Mouse (Mus musculus): ENCODE results near the gene Mlph. TPM values are rescaled to one million over a fixed set of nuclear protein-coding genes. Genes with fewer than 3 reads are reported as not detected.

Mlph gene
- total and polyA plus RNA-seq, 2 experiments from 2014 or later = 0.04 to 0.12 TPM

DNA sequence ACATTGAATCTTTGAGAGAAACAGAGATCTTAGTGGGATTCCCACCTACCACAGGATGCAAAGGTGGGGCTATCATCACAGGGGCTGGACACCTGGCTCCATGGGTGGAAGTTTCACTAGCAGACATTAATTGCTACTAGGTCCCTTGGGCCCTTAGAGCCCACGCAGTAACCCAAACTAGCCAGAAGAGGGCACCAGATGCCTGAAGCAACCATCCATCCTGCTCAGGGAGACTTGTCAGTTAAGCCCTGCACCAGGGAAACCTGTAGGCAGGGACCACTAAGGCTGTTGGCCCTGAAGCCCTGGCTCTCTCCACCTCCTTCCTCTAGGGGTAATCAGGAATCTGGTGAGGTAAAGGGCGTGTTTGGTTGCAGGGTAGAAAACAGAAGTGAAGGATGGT lies 8.5 kb upstream of the Mlph start:
- H3K27me3 ChIP-seq (ENCODE audit: control insufficient read depth, insufficient read depth, low read length) = peaks cover 5% of the 10 kb centered on the region; the same call in 1 of the 2 replicates
- H3K36me3 ChIP-seq (replicated peaks; ENCODE audit: control insufficient read depth, insufficient read depth, low read length) = no peaks in the 10 kb centered on the region
- WGBS = 14% methylated on average over 2 of the region's 2 CpGs
- H3K9me3 ChIP-seq (replicated peaks; ENCODE audit: control insufficient read depth, low read length) = no peaks in the 10 kb centered on the region
- ATAC-seq (ENCODE audit: insufficient read depth, low read depth) (peak; percentile 53; the same call in 1 of the 2 replicates), DNase-seq (ENCODE audit: low spot score) (peak; percentile 64)
- H3K9ac ChIP-seq (replicated peaks; ENCODE audit: low read depth, low read length) = no peak overlapping the region
- TF ChIP-seq CTCF (IDR thresholded peaks at IDR 0.05; ENCODE audit: low read depth) (peak; percentile 91), EP300 (IDR thresholded peaks at IDR 0.05; ENCODE audit: low read depth) (no peak)
- H3K27ac ChIP-seq (ENCODE audit: low read depth) = no peak overlapping the region
- no peak overlapping the region for H3K4me2 ChIP-seq (ENCODE audit: low read depth, low read length)
- H3K4me1 ChIP-seq (ENCODE audit: control insufficient read depth, insufficient read depth) = peaks cover 14% of the 10 kb centered on the region
- no peak overlapping the region for H3K4me3 ChIP-seq (ENCODE audit: low read depth, low read length)

DNA sequence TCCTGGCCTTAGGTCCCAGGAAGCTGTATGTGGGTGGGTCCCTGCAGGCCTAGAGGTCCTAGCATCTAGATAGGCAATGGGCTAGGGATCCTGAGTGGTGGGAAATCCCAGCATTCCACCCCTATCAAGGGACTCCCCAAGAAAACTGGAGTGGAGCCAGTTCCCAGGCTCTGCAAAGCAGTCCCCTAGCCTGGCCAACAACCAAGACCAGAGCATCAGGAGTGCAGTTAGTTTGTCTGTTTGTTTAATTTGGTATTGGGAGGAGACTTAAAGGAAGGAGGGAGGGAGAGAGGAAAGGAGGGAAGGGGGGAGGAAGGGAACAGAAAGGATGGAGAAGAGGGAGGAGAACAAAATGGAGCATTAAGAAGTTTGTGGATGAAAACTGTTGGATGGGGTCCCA lies 5.7 kb upstream of the Mlph start:
- Histone ChIP-seq H3K9me3 (replicated peaks; ENCODE audit: control insufficient read depth, low read length) (no peaks in the 10 kb centered on the region), H3K4me2 (ENCODE audit: low read depth, low read length) (peak overlapping the region; percentile 53), H3K27me3 (ENCODE audit: control insufficient read depth, insufficient read depth, low read length) (0 out of 2 replicates have a peak, but pooled peaks cover 10% of the 10 kb centered on the region), H3K4me1 (ENCODE audit: control insufficient read depth, insufficient read depth) (peaks cover 14% of the 10 kb centered on the region), H3K4me3 (ENCODE audit: low read depth, low read length) (no peak overlapping the region), H3K9ac (replicated peaks; ENCODE audit: low read depth, low read length) (no peak overlapping the region), H3K36me3 (replicated peaks; ENCODE audit: control insufficient read depth, insufficient read depth, low read length) (no peaks in the 10 kb centered on the region), H3K27ac (ENCODE audit: low read depth) (peak overlapping the region; percentile 43; the same call in 1 of the 2 replicates)
- TF ChIP-seq EP300 (IDR thresholded peaks at IDR 0.05; ENCODE audit: low read depth) = no peak
- TF ChIP-seq CTCF (IDR thresholded peaks at IDR 0.05; ENCODE audit: low read depth) = no peak
- ATAC-seq (ENCODE audit: insufficient read depth, low read depth) (peak; percentile 51; the same call in 1 of the 2 replicates), DNase-seq (ENCODE audit: low spot score) (peak; percentile 63)

DNA sequence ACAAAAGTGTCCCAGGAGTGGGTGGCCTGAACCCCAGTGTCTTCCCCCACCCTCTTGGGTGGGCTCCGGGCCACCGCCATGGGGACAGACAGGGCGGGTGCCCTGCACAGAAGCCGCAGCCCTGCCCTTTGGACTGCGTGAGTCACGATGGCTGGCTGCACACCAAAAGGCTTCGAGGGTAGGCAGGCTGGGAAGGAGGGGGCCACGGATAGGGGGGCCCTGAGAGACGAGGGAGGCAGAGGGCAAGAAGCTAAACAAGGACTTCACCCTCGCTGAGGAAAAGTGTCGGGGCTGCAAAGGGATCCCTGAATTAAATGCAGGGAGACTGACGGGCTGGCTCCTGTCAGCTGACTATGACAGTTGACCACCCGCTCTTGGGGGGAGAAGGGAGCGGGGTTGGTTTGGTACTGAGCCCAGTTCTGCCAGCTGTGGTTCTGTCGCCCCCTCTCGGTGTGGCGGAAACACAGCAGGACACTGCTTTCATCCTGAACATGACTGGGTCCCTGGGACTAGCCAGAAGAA lies 5.2 kb upstream of the Mlph start:
- Histone ChIP-seq H3K4me2 (ENCODE audit: low read depth, low read length) (peak overlapping the region; percentile 53), H3K9me3 (replicated peaks; ENCODE audit: control insufficient read depth, low read length) (no peaks in the 10 kb centered on the region), H3K4me3 (ENCODE audit: low read depth, low read length) (peak overlapping the region; percentile 28), H3K27ac (ENCODE audit: low read depth) (peak overlapping the region; percentile 43), H3K27me3 (ENCODE audit: control insufficient read depth, insufficient read depth, low read length) (0 out of 2 replicates have a peak, but pooled peaks cover 10% of the 10 kb centered on the region), H3K36me3 (replicated peaks; ENCODE audit: control insufficient read depth, insufficient read depth, low read length) (no peaks in the 10 kb centered on the region), H3K4me1 (ENCODE audit: control insufficient read depth, insufficient read depth) (peaks cover 14% of the 10 kb centered on the region), H3K9ac (replicated peaks; ENCODE audit: low read depth, low read length) (no peak overlapping the region)
- WGBS = 14% methylated on average over 17 of the region's 17 CpGs
- DNase-seq (ENCODE audit: low spot score) = peak; percentile 68
- TF ChIP-seq CTCF (IDR thresholded peaks at IDR 0.05; ENCODE audit: low read depth) (peak; percentile 36), EP300 (IDR thresholded peaks at IDR 0.05; ENCODE audit: low read depth) (no peak)
- ATAC-seq (ENCODE audit: insufficient read depth, low read depth) = peak; percentile 74

DNA sequence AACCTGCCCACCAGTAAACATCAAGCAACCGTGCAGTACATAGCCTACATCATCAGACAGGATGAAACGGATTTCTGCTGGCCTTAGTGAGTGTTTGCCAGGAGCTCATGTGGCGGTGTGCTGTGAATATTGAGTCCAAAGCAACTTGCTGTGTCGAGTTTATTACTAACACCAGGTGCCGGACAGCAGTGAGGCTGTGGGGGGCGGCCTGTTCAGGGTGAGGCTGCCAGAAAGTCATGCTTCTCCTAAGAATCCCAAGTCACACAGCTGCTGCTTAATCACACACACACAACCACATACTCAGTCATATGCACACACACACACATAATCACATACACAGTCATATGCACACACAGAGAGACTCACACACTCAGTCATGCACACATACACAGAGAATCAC lies 1.7 kb upstream of the Mlph start:
- DNase-seq (ENCODE audit: low spot score) (no peak), ATAC-seq (ENCODE audit: insufficient read depth, low read depth) (no peak)
- H3K4me1 ChIP-seq (ENCODE audit: control insufficient read depth, insufficient read depth) = peaks cover 30% of the 10 kb centered on the region
- no peaks in the 10 kb centered on the region for H3K36me3 ChIP-seq (replicated peaks; ENCODE audit: control insufficient read depth, insufficient read depth, low read length)
- TF ChIP-seq EP300 (IDR thresholded peaks at IDR 0.05; ENCODE audit: low read depth) (no peak), CTCF (IDR thresholded peaks at IDR 0.05; ENCODE audit: low read depth) (no peak)
- peaks cover 10% of the 10 kb centered on the region; the same call in 1 of the 2 replicates for H3K27me3 ChIP-seq (ENCODE audit: control insufficient read depth, insufficient read depth, low read length)
- WGBS = 76% methylated on average over 6 of the region's 6 CpGs
- H3K9ac ChIP-seq (replicated peaks; ENCODE audit: low read depth, low read length) = no peak overlapping the region
- H3K27ac ChIP-seq (ENCODE audit: low read depth) = no peak overlapping the region
- H3K9me3 ChIP-seq (replicated peaks; ENCODE audit: control insufficient read depth, low read length) = no peaks in the 10 kb centered on the region
- no peak overlapping the region for H3K4me3 ChIP-seq (ENCODE audit: low read depth, low read length)
- H3K4me2 ChIP-seq (ENCODE audit: low read depth, low read length) = no peak overlapping the region

DNA sequence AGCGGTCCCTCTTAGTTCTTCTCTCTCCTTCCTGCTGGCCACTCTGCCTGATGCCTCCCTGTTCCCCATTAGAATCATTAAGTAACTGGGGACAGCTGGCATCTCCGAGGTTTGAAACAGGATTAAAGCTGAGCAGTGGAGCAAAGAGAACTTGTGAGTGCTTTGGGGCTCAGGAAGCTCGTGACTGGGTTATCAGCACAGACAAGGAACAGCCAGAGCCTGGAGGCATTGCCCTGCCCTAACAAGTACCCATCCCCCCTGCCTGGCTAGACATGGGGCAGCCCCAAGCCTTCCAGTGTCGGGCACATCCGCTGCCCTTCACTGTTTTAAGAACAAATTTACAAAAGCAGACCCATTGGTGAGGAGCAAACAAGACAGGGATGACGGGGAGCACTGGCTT lies 2.6 kb downstream of the Mlph start:
- peaks cover 16% of the 10 kb centered on the region for H3K4me1 ChIP-seq (ENCODE audit: control insufficient read depth, insufficient read depth)
- no peak overlapping the region for H3K27ac ChIP-seq (ENCODE audit: low read depth)
- no peak overlapping the region for H3K9ac ChIP-seq (replicated peaks; ENCODE audit: low read depth, low read length)
- peaks cover 4% of the 10 kb centered on the region; the same call in 1 of the 2 replicates for H3K27me3 ChIP-seq (ENCODE audit: control insufficient read depth, insufficient read depth, low read length)
- WGBS = 38% methylated on average over 6 of the region's 6 CpGs
- TF ChIP-seq CTCF (IDR thresholded peaks at IDR 0.05; ENCODE audit: low read depth) (no peak), EP300 (IDR thresholded peaks at IDR 0.05; ENCODE audit: low read depth) (no peak)
- H3K36me3 ChIP-seq (replicated peaks; ENCODE audit: control insufficient read depth, insufficient read depth, low read length) = no peaks in the 10 kb centered on the region
- ATAC-seq (ENCODE audit: insufficient read depth, low read depth) (0 out of 2 replicates have a peak, but pooled peaks have one; percentile 39), DNase-seq (ENCODE audit: low spot score) (no peak)
- no peak overlapping the region for H3K4me2 ChIP-seq (ENCODE audit: low read depth, low read length)
- H3K9me3 ChIP-seq (replicated peaks; ENCODE audit: control insufficient read depth, low read length) = peaks cover 13% of the 10 kb centered on the region
- H3K4me3 ChIP-seq (ENCODE audit: low read depth, low read length) = no peak overlapping the region

DNA sequence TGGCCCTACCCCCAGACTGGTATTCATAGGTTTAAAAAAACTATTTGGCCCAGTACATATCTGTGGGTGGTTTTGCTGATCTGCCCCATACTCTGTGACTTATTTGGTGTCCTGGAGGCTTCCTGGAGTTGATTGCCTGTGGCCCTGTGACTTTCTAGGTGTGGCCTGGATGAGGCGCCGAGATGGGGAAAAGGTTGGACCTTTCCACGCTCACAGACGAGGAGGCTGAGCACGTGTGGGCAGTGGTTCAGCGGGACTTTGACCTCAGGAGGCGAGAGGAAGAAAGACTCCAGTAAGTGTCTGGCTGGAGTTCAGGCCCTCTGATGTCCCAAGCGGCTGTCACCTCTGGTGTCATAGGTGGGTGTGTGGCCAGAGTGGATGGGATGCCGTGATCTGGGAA lies 6.8 kb downstream of the Mlph start:
- Histone ChIP-seq H3K36me3 (replicated peaks; ENCODE audit: control insufficient read depth, insufficient read depth, low read length) (no peaks in the 10 kb centered on the region), H3K4me1 (ENCODE audit: control insufficient read depth, insufficient read depth) (peaks cover 11% of the 10 kb centered on the region)

More for the DNA sequence above, 6.8 kb downstream of the Mlph start:
- no peak overlapping the region for H3K4me3 ChIP-seq (ENCODE audit: low read depth, low read length)
- no peak overlapping the region for H3K27ac ChIP-seq (ENCODE audit: low read depth)
- WGBS = 85% methylated on average over 9 of the region's 9 CpGs
- no peak overlapping the region for H3K4me2 ChIP-seq (ENCODE audit: low read depth, low read length)
- DNase-seq (ENCODE audit: low spot score) (no peak), ATAC-seq (ENCODE audit: insufficient read depth, low read depth) (no peak)
- no peaks in the 10 kb centered on the region; the same call in 1 of the 2 replicates for H3K27me3 ChIP-seq (ENCODE audit: control insufficient read depth, insufficient read depth, low read length)
- H3K9ac ChIP-seq (replicated peaks; ENCODE audit: low read depth, low read length) = no peak overlapping the region
- TF ChIP-seq EP300 (IDR thresholded peaks at IDR 0.05; ENCODE audit: low read depth) (no peak), CTCF (IDR thresholded peaks at IDR 0.05; ENCODE audit: low read depth) (no peak)
- H3K9me3 ChIP-seq (replicated peaks; ENCODE audit: control insufficient read depth, low read length) = peaks cover 13% of the 10 kb centered on the region
